Mouse (Mus musculus): ENCODE data around the gene Tmc5. TPM values are rescaled to one million over a fixed set of nuclear protein-coding genes. Genes with fewer than 3 reads are reported as not detected.

Tmc5 gene
- polyA plus RNA-seq (2015; fragmentation: Nextera tagmentation; extraction: Ambion mirVana): 2.1 and 2.7 TPM in 2 replicates

- Histone ChIP-seq H3K4me2 (peak within 1 kb of the TSS; percentile 39), H3K4me3 (replicated peaks) (peak within 1 kb of the TSS; percentile 12; the same call in 1 of the 2 replicates), H3K27ac (no peak within 1 kb of the TSS), H3K4me1 (peaks cover 17% of the 10 kb centered on the region), H3K9me3 (no peaks in the 10 kb centered on the region), H3K36me3 (no peaks in the 10 kb centered on the region), H3K9ac (no peak within 1 kb of the TSS), H3K27me3 (replicated peaks) (peaks cover 15% of the 10 kb centered on the region; the same call in 1 of the 2 replicates)
- WGBS: 5% methylated on average over 23 of the region's 23 CpGs
- ATAC-seq (ENCODE audit: insufficient read depth, low FRiP score, low read depth): peak; percentile 25; the same call in 1 of the 2 replicates
Observed at GRCm38 (mm10) chr7:118597201-118597600, at the start of gene Tmc5. Gene Tmc5, plus strand, starts transcription at chr7:118597297.

DNA sequence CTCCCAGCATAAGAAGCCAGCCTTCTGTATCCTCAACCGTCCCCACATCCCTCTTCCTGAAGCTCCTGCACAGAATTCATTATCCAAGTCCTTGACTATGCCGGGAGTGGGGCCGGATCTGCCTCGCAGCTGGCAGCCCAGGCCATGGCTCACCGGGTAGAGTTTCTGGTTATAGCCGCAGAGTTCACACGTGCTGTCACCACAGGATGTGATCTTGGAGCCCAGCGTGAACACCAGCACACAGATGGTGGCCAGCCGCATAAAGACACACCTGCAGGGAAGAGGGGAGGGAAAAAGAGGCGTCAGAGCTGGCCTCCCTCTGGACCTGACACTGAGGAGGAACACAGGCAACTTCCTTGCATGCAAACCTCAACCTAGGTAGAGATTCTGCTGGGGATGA lies 49.6 kb upstream of the Tmc5 start:
- ATAC-seq (ENCODE audit: insufficient read depth, low FRiP score, low read depth): no peak
- H3K27ac ChIP-seq: no peak overlapping the region
- 69% methylated on average over 10 of the region's 10 CpGs for WGBS
- no peak overlapping the region for H3K4me3 ChIP-seq (replicated peaks)
- H3K4me2 ChIP-seq: no peak overlapping the region
- H3K4me1 ChIP-seq: no peaks in the 10 kb centered on the region
- H3K9me3 ChIP-seq: no peaks in the 10 kb centered on the region
- no peaks in the 10 kb centered on the region for H3K27me3 ChIP-seq (replicated peaks)
- no peak overlapping the region for H3K9ac ChIP-seq
- H3K36me3 ChIP-seq: no peaks in the 10 kb centered on the region

- Histone ChIP-seq H3K9me3 (no peaks in the 10 kb centered on the region), H3K27me3 (replicated peaks) (no peaks in the 10 kb centered on the region), H3K36me3 (no peaks in the 10 kb centered on the region), H3K4me3 (replicated peaks) (no peak overlapping the region), H3K4me1 (no peaks in the 10 kb centered on the region), H3K4me2 (no peak overlapping the region), H3K9ac (no peak overlapping the region), H3K27ac (no peak overlapping the region)
- 74% methylated on average over 4 of the region's 4 CpGs for WGBS
- ATAC-seq (ENCODE audit: insufficient read depth, low FRiP score, low read depth): no peak
Observed at GRCm38 (mm10) chr7:118553881-118554280, 43.2 kb upstream of the Tmc5 start.

DNA sequence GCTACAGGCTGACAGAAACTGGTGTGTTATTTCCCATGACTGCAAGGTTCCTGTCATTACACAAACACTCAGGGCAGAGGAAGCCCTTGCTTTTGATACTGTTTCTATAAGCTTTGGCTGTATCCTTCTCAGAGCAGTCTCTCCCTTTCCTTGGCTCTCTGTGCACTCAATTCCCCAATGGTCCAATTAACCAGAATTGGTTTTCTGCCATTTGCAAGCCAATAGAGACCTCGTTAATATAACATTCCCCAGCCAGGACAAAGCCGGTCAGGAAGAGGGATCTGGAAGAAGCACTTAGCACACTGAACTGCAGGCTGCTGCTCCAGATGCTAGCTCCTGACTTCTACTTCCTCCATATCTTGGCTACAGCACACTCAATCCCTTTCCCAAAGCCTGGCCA lies 42.8 kb upstream of the Tmc5 start:
- Histone ChIP-seq H3K4me3 (replicated peaks) (no peak overlapping the region), H3K27me3 (replicated peaks) (no peaks in the 10 kb centered on the region), H3K9ac (no peak overlapping the region), H3K27ac (no peak overlapping the region), H3K4me2 (no peak overlapping the region), H3K9me3 (no peaks in the 10 kb centered on the region), H3K36me3 (no peaks in the 10 kb centered on the region), H3K4me1 (no peaks in the 10 kb centered on the region)
- ATAC-seq (ENCODE audit: insufficient read depth, low FRiP score, low read depth): no peak
- 90% methylated on average over 2 of the region's 2 CpGs for WGBS

GRCm38 (mm10) chr7:118569121-118569543 lies 28.0 kb upstream of the Tmc5 start:
- Histone ChIP-seq H3K27me3 (replicated peaks) (no peaks in the 10 kb centered on the region), H3K36me3 (peaks cover 3% of the 10 kb centered on the region; the same call in 1 of the 2 replicates), H3K27ac (no peak overlapping the region), H3K4me1 (no peaks in the 10 kb centered on the region), H3K9me3 (no peaks in the 10 kb centered on the region), H3K4me2 (no peak overlapping the region), H3K4me3 (replicated peaks) (no peak overlapping the region), H3K9ac (no peak overlapping the region)
- no peak for ATAC-seq (ENCODE audit: insufficient read depth, low FRiP score, low read depth)
- WGBS: 76% methylated on average over 6 of the region's 6 CpGs

DNA sequence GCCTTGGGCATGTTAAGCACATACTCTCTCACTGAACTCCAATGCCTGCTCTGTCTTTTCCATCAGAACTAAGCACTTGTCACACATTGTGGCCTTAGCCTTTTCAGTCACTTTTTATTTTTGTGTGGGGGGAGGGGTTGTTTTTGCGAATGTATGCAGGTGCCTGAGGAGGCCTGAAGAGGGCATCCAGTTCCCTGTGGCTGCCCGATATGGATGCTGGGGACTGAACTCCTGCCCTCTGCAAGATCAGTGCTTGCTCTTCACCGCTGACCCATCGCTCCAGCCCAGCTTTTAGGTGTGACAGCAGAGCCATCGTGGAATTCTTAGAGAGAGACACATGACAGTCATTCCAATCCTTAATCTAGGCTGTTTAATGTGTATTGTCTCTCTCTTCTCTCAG lies 25.7 kb upstream of the Tmc5 start:
- no peak for ATAC-seq (ENCODE audit: insufficient read depth, low FRiP score, low read depth)
- WGBS: 50% methylated on average over 5 of the region's 5 CpGs
- Histone ChIP-seq H3K4me2 (no peak overlapping the region), H3K27me3 (replicated peaks) (no peaks in the 10 kb centered on the region), H3K36me3 (peaks cover 3% of the 10 kb centered on the region; the same call in 1 of the 2 replicates), H3K4me3 (replicated peaks) (no peak overlapping the region), H3K27ac (no peak overlapping the region), H3K4me1 (no peaks in the 10 kb centered on the region), H3K9me3 (no peaks in the 10 kb centered on the region), H3K9ac (no peak overlapping the region)

- 57% methylated on average over 5 of the region's 5 CpGs for WGBS
- no peaks in the 10 kb centered on the region for H3K9me3 ChIP-seq
- H3K9ac ChIP-seq: no peak overlapping the region
- no peaks in the 10 kb centered on the region for H3K27me3 ChIP-seq (replicated peaks)
- H3K27ac ChIP-seq: no peak overlapping the region
- no peak overlapping the region for H3K4me2 ChIP-seq
- H3K4me3 ChIP-seq (replicated peaks): no peak overlapping the region
- ATAC-seq (ENCODE audit: insufficient read depth, low FRiP score, low read depth): no peak
- H3K4me1 ChIP-seq: no peaks in the 10 kb centered on the region
- peaks cover 3% of the 10 kb centered on the region; the same call in 1 of the 2 replicates for H3K36me3 ChIP-seq
Observed at GRCm38 (mm10) chr7:118572039-118572438, 25.1 kb upstream of the Tmc5 start.

- Histone ChIP-seq H3K27ac (no peak overlapping the region), H3K27me3 (replicated peaks) (no peaks in the 10 kb centered on the region), H3K9ac (no peak overlapping the region), H3K9me3 (no peaks in the 10 kb centered on the region), H3K4me2 (no peak overlapping the region), H3K36me3 (no peaks in the 10 kb centered on the region), H3K4me3 (replicated peaks) (no peak overlapping the region), H3K4me1 (no peaks in the 10 kb centered on the region)
- 62% methylated on average over 3 of the region's 3 CpGs for WGBS
- no peak for ATAC-seq (ENCODE audit: insufficient read depth, low FRiP score, low read depth)
Observed at GRCm38 (mm10) chr7:118578269-118578668, 18.8 kb upstream of the Tmc5 start.

DNA sequence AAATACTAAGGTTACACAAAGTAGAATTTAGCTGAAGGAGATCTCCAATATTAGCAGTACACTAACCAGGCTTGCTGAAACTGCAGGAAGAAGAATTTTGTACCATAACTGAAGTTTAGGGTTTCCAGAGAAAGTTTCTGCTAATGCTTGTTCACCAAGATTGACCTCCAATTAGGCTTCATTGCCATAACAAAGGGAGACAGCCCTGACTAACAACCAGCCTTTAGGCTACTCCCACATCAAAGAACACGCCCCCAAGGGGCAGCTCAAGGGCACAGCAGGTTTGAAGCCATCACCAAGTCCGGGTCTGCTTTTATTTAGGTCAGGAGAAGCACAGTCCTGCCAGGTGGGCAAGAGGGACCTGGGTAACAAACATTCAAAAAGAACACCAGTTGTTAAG lies 17.2 kb upstream of the Tmc5 start:
- H3K9me3 ChIP-seq: no peaks in the 10 kb centered on the region
- 69% methylated on average over 2 of the region's 2 CpGs for WGBS
- ATAC-seq (ENCODE audit: insufficient read depth, low FRiP score, low read depth): no peak
- no peak overlapping the region for H3K4me2 ChIP-seq
- H3K36me3 ChIP-seq: no peaks in the 10 kb centered on the region
- H3K9ac ChIP-seq: no peak overlapping the region
- no peak overlapping the region for H3K4me3 ChIP-seq (replicated peaks)
- no peaks in the 10 kb centered on the region for H3K27me3 ChIP-seq (replicated peaks)
- peaks cover 4% of the 10 kb centered on the region; the same call in 1 of the 2 replicates for H3K4me1 ChIP-seq
- no peak overlapping the region for H3K27ac ChIP-seq

GRCm38 (mm10) chr7:118583821-118584220 lies 13.3 kb upstream of the Tmc5 start:
- no peaks in the 10 kb centered on the region for H3K36me3 ChIP-seq
- peak overlapping the region; percentile 95 for H3K4me2 ChIP-seq
- H3K27ac ChIP-seq: peak overlapping the region; percentile 82
- WGBS: 20% methylated on average over 7 of the region's 7 CpGs
- peak; percentile 75 for ATAC-seq (ENCODE audit: insufficient read depth, low FRiP score, low read depth)
- peak overlapping the region; percentile 67; the same call in 1 of the 2 replicates for H3K9ac ChIP-seq
- peak overlapping the region; percentile 65 for H3K4me3 ChIP-seq (replicated peaks)
- H3K4me1 ChIP-seq: peaks cover 4% of the 10 kb centered on the region; the same call in 1 of the 2 replicates
- H3K27me3 ChIP-seq (replicated peaks): no peaks in the 10 kb centered on the region
- H3K9me3 ChIP-seq: no peaks in the 10 kb centered on the region

DNA sequence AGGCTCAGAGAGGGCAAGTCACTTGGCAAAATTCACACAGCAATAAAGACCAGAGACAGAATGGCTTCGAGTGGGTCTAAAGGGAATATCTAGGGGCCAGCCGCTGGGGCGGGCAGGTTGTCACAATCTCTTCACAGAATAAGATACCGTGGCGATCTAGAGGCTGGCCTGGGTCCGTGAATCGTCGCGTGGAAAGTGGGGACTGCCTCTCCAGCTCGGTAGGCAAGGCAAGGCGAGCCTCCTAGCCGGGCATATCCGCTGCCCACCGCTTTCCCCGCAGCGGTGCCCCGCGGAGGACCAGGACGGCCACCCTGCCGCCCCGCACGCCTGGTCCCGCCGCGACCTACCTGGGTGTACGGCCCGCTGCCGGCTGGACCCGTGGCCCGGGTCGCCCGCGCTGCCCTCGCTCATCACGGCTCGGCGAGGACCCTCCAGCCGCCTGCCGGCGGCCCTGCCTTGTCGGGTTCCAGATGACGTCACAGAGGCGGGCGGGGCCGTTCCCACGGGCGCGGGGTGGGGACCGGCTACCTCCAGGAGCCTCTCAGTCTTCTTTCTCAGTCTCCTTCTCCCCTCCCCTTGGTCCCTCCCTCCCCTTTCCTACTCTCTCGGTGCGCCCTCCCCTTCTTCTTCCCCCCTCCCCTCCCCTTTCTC lies 12.7 kb upstream of the Tmc5 start, which contains the start of gene Tmc7:
Gene Tmc7 (minus strand): TSS at position 480 of the 651 bp plus-strand sequence.
- Histone ChIP-seq H3K9me3 (no peaks in the 10 kb centered on the region), H3K4me3 (replicated peaks) (peak within 1 kb of the TSS; percentile 65), H3K4me2 (peak within 1 kb of the TSS; percentile 95), H3K27me3 (replicated peaks) (no peaks in the 10 kb centered on the region), H3K36me3 (no peaks in the 10 kb centered on the region), H3K9ac (peak within 1 kb of the TSS; percentile 67), H3K4me1 (peaks cover 4% of the 10 kb centered on the region; the same call in 1 of the 2 replicates), H3K27ac (peak within 1 kb of the TSS; percentile 82)
- under 1% methylated on average over 49 of the region's 51 CpGs for WGBS
- ATAC-seq (ENCODE audit: insufficient read depth, low FRiP score, low read depth): peak; percentile 82

DNA sequence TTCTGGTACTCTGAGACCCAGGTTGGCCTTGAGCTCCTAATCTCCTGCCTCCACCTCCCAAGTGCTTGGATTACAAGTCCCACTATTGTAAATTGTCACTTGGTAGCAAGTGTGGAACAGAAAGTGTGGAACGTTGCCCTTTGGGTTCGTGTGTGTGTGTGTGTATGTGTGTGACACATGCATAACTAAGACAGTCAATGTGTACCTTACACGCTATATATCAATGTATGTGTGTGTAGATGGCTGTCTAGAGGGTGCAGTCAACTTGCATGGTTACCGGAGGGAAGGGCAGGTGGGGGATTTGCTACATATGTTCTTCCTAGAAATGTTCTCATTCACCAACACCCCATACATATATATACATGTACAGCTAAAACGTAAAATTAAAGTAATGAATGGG lies 12.2 kb upstream of the Tmc5 start:
- peaks cover 4% of the 10 kb centered on the region; the same call in 1 of the 2 replicates for H3K4me1 ChIP-seq
- peak overlapping the region; percentile 65 for H3K4me3 ChIP-seq (replicated peaks)
- no peaks in the 10 kb centered on the region for H3K27me3 ChIP-seq (replicated peaks)
- H3K9ac ChIP-seq: no peak overlapping the region
- H3K36me3 ChIP-seq: no peaks in the 10 kb centered on the region
- H3K27ac ChIP-seq: no peak overlapping the region
- WGBS: 65% methylated on average over 5 of the region's 5 CpGs
- no peaks in the 10 kb centered on the region for H3K9me3 ChIP-seq
- H3K4me2 ChIP-seq: peak overlapping the region; percentile 95
- no peak; the same call in 1 of the 2 replicates for ATAC-seq (ENCODE audit: insufficient read depth, low FRiP score, low read depth)
